Mouse (Mus musculus): ENCODE results near the gene Ppm1e. TPM values are rescaled to one million over a fixed set of nuclear protein-coding genes. Genes with fewer than 3 reads are reported as not detected.

Gene Ppm1e
- polyA plus RNA-seq, 1 experiment from 2014 or later = 2.1 TPM

GRCm38 (mm10) chr11:87296467-87296866, 62.4 kb downstream of the Ppm1e start:
- no peaks in the 10 kb centered on the region for H3K36me3 ChIP-seq
- 86% methylated on average over 6 of the region's 6 CpGs for WGBS
- no peak overlapping the region for H3K27ac ChIP-seq
- no peaks in the 10 kb centered on the region for H3K27me3 ChIP-seq
- H3K4me1 ChIP-seq = no peaks in the 10 kb centered on the region
- H3K9ac ChIP-seq = no peak overlapping the region
- H3K4me3 ChIP-seq = no peak overlapping the region
- no peak for ATAC-seq (ENCODE audit: low FRiP score, low read depth)
- no peak overlapping the region for H3K4me2 ChIP-seq (replicated peaks)
- H3K9me3 ChIP-seq = no peaks in the 10 kb centered on the region

GRCm38 (mm10) chr11:87295636-87296035, 63.2 kb downstream of the Ppm1e start:
- no peak for ATAC-seq (ENCODE audit: low FRiP score, low read depth)
- Histone ChIP-seq H3K27me3 (no peaks in the 10 kb centered on the region), H3K4me1 (no peaks in the 10 kb centered on the region), H3K27ac (no peak overlapping the region), H3K4me2 (replicated peaks) (no peak overlapping the region), H3K4me3 (no peak overlapping the region), H3K9ac (no peak overlapping the region), H3K36me3 (no peaks in the 10 kb centered on the region), H3K9me3 (no peaks in the 10 kb centered on the region)
- WGBS = 91% methylated on average over 2 of the region's 2 CpGs

- Histone ChIP-seq H3K9me3 (no peaks in the 10 kb centered on the region), H3K27me3 (no peaks in the 10 kb centered on the region), H3K36me3 (no peaks in the 10 kb centered on the region), H3K4me1 (no peaks in the 10 kb centered on the region), H3K27ac (no peak overlapping the region), H3K4me3 (no peak overlapping the region), H3K9ac (no peak overlapping the region), H3K4me2 (replicated peaks) (no peak overlapping the region)
- no peak for ATAC-seq (ENCODE audit: low FRiP score, low read depth)
- WGBS = 89% methylated on average over 8 of the region's 8 CpGs
Measured at GRCm38 (mm10) chr11:87289313-87289712, 69.5 kb downstream of the Ppm1e start.

GRCm38 (mm10) chr11:87286194-87286593, 72.6 kb downstream of the Ppm1e start:
- no peaks in the 10 kb centered on the region for H3K36me3 ChIP-seq
- H3K9ac ChIP-seq = no peak overlapping the region

GRCm38 (mm10) chr11:87281907-87282475, 76.8 kb downstream of the Ppm1e start:
- 80% methylated on average over 7 of the region's 7 CpGs for WGBS
- Histone ChIP-seq H3K9me3 (no peaks in the 10 kb centered on the region), H3K4me2 (replicated peaks) (no peak overlapping the region), H3K4me1 (peaks cover 1% of the 10 kb centered on the region), H3K9ac (no peak overlapping the region), H3K36me3 (no peaks in the 10 kb centered on the region), H3K4me3 (no peak overlapping the region), H3K27ac (no peak overlapping the region), H3K27me3 (no peaks in the 10 kb centered on the region; the same call in 1 of the 2 replicates)
- no peak for ATAC-seq (ENCODE audit: low FRiP score, low read depth)

More at GRCm38 (mm10) chr11:87286194-87286593, 72.6 kb downstream of the Ppm1e start:
- Histone ChIP-seq H3K4me2 (replicated peaks) (no peak overlapping the region), H3K4me1 (no peaks in the 10 kb centered on the region), H3K4me3 (no peak overlapping the region), H3K9me3 (no peaks in the 10 kb centered on the region), H3K27me3 (no peaks in the 10 kb centered on the region), H3K27ac (no peak overlapping the region)
- no peak for ATAC-seq (ENCODE audit: low FRiP score, low read depth)
- 85% methylated on average over 2 of the region's 2 CpGs for WGBS

- 45% methylated on average over 5 of the region's 5 CpGs for WGBS
- H3K9me3 ChIP-seq = no peaks in the 10 kb centered on the region
- no peak for ATAC-seq (ENCODE audit: low FRiP score, low read depth)
- no peak overlapping the region for H3K9ac ChIP-seq
- no peak overlapping the region for H3K27ac ChIP-seq
- no peaks in the 10 kb centered on the region for H3K36me3 ChIP-seq
- no peak overlapping the region for H3K4me3 ChIP-seq
- H3K4me2 ChIP-seq (replicated peaks) = no peak overlapping the region
- H3K4me1 ChIP-seq = peaks cover 8% of the 10 kb centered on the region
- no peaks in the 10 kb centered on the region; the same call in 1 of the 2 replicates for H3K27me3 ChIP-seq
Measured at GRCm38 (mm10) chr11:87279461-87279860, 79.4 kb downstream of the Ppm1e start.

- Histone ChIP-seq H3K27me3 (no peaks in the 10 kb centered on the region; the same call in 1 of the 2 replicates), H3K9ac (no peak overlapping the region), H3K9me3 (no peaks in the 10 kb centered on the region), H3K4me3 (no peak overlapping the region), H3K36me3 (no peaks in the 10 kb centered on the region), H3K4me1 (peaks cover 8% of the 10 kb centered on the region), H3K27ac (no peak overlapping the region), H3K4me2 (replicated peaks) (no peak overlapping the region)
- ATAC-seq (ENCODE audit: low FRiP score, low read depth) = no peak
- WGBS = 86% methylated on average over 4 of the region's 4 CpGs
Measured at GRCm38 (mm10) chr11:87278807-87279206, 80.0 kb downstream of the Ppm1e start.

- no peaks in the 10 kb centered on the region for H3K36me3 ChIP-seq
- no peak overlapping the region for H3K27ac ChIP-seq
- no peaks in the 10 kb centered on the region; the same call in 1 of the 2 replicates for H3K27me3 ChIP-seq
- 0 out of 2 replicates have a peak overlapping the region, but pooled peaks have one; percentile 9 for H3K4me2 ChIP-seq (replicated peaks)
- no peak overlapping the region for H3K4me3 ChIP-seq
- no peaks in the 10 kb centered on the region for H3K9me3 ChIP-seq
- peak; percentile 48; the same call in 1 of the 2 replicates for ATAC-seq (ENCODE audit: low FRiP score, low read depth)
- peaks cover 8% of the 10 kb centered on the region for H3K4me1 ChIP-seq
- WGBS = 13% methylated on average over 5 of the region's 5 CpGs
- no peak overlapping the region for H3K9ac ChIP-seq
Measured at GRCm38 (mm10) chr11:87276240-87276985, 82.4 kb downstream of the Ppm1e start.

- no peak overlapping the region for H3K4me2 ChIP-seq (replicated peaks)
- H3K27ac ChIP-seq = no peak overlapping the region
- H3K9me3 ChIP-seq = no peaks in the 10 kb centered on the region
- H3K9ac ChIP-seq = no peak overlapping the region
- 91% methylated on average over 7 of the region's 7 CpGs for WGBS
- H3K4me3 ChIP-seq = no peak overlapping the region
- no peaks in the 10 kb centered on the region; the same call in 1 of the 2 replicates for H3K27me3 ChIP-seq
- peaks cover 11% of the 10 kb centered on the region for H3K4me1 ChIP-seq
- H3K36me3 ChIP-seq = no peaks in the 10 kb centered on the region
- ATAC-seq (ENCODE audit: low FRiP score, low read depth) = no peak
Measured at GRCm38 (mm10) chr11:87275420-87276048, 83.3 kb downstream of the Ppm1e start.

GRCm38 (mm10) chr11:87272725-87273124, 86.1 kb downstream of the Ppm1e start:
- WGBS = 90% methylated on average over 5 of the region's 5 CpGs
- Histone ChIP-seq H3K4me3 (no peak overlapping the region), H3K9ac (no peak overlapping the region), H3K4me1 (peaks cover 11% of the 10 kb centered on the region), H3K27me3 (no peaks in the 10 kb centered on the region), H3K4me2 (replicated peaks) (no peak overlapping the region), H3K36me3 (no peaks in the 10 kb centered on the region), H3K9me3 (no peaks in the 10 kb centered on the region), H3K27ac (no peak overlapping the region)
- ATAC-seq (ENCODE audit: low FRiP score, low read depth) = no peak

GRCm38 (mm10) chr11:87271479-87271878, 87.3 kb downstream of the Ppm1e start:
- H3K4me1 ChIP-seq = peaks cover 5% of the 10 kb centered on the region
- H3K4me2 ChIP-seq (replicated peaks) = no peak overlapping the region
- H3K27me3 ChIP-seq = no peaks in the 10 kb centered on the region
- H3K4me3 ChIP-seq = no peak overlapping the region
- ATAC-seq (ENCODE audit: low FRiP score, low read depth) = no peak
- H3K9ac ChIP-seq = no peak overlapping the region
- H3K9me3 ChIP-seq = no peaks in the 10 kb centered on the region
- no peak overlapping the region for H3K27ac ChIP-seq
- 86% methylated on average over 1 of the region's 1 CpGs for WGBS
- no peaks in the 10 kb centered on the region for H3K36me3 ChIP-seq

GRCm38 (mm10) chr11:87270958-87271357, 87.9 kb downstream of the Ppm1e start:
- H3K4me3 ChIP-seq = no peak overlapping the region
- H3K27me3 ChIP-seq = no peaks in the 10 kb centered on the region
- H3K4me1 ChIP-seq = peaks cover 4% of the 10 kb centered on the region
- H3K4me2 ChIP-seq (replicated peaks) = no peak overlapping the region
- 25% methylated on average over 2 of the region's 2 CpGs for WGBS
- no peaks in the 10 kb centered on the region for H3K9me3 ChIP-seq
- no peaks in the 10 kb centered on the region for H3K36me3 ChIP-seq
- no peak overlapping the region for H3K9ac ChIP-seq
- ATAC-seq (ENCODE audit: low FRiP score, low read depth) = no peak
- H3K27ac ChIP-seq = peak overlapping the region; percentile 55; the same call in 1 of the 2 replicates

Data from limb, embryonic 13.5 days (tissue).